Mouse (Mus musculus): ENCODE results near the gene Gm47955. TPM values are rescaled to one million over a fixed set of nuclear protein-coding genes. Genes with fewer than 3 reads are reported as not detected.
A peak's percentile ranks its signal among the peaks of the same experiment; 100 is the strongest.
"Not testable (repeated sequence)": the region's sequence is repeated elsewhere in the genome, so short reads cannot be mapped to it uniquely, and the experiment has no call there.

Gm47955 gene
- not detected in 2 replicates for polyA plus RNA-seq (2012; rRNA removed)

GRCm38 (mm10) chr1:82959870-82960385 is at the start of gene Gm47955:
Gene Gm47955, plus strand, starts transcription at chr1:82960286.
- no peak for DNase-seq
- Histone ChIP-seq H3K36me3 (ENCODE audit: control insufficient read depth, insufficient read depth, low read length) (no peaks in the 10 kb centered on the region), H3K27me3 (replicated peaks; ENCODE audit: control insufficient read depth, insufficient read depth, low read length) (no peaks in the 10 kb centered on the region), H3K4me1 (ENCODE audit: control insufficient read depth, insufficient read depth, low read length) (no peaks in the 10 kb centered on the region), H3K4me3 (ENCODE audit: insufficient read depth, low read depth, low read length) (no peak within 1 kb of the TSS), H3K27ac (ENCODE audit: insufficient read depth, low read depth, low read length) (no peak within 1 kb of the TSS)
- TF ChIP-seq CTCF (conservative IDR thresholded peaks at IDR 0.05; ENCODE audit: insufficient read depth, insufficient read length, low read depth, low read length) (no peak), POLR2A (IDR thresholded peaks at IDR 0.05; ENCODE audit: low read depth, low read length) (no peak)
- WGBS: 90% methylated on average over 11 of the region's 11 CpGs

- H3K36me3 ChIP-seq (ENCODE audit: control insufficient read depth, insufficient read depth, low read length): no peaks in the 10 kb centered on the region
- H3K27me3 ChIP-seq (replicated peaks; ENCODE audit: control insufficient read depth, insufficient read depth, low read length): no peaks in the 10 kb centered on the region
- TF ChIP-seq POLR2A (IDR thresholded peaks at IDR 0.05; ENCODE audit: low read depth, low read length) (no peak), CTCF (conservative IDR thresholded peaks at IDR 0.05; ENCODE audit: insufficient read depth, insufficient read length, low read depth, low read length) (peak; percentile 43)
- no peak within 1 kb of the TSS for H3K27ac ChIP-seq (ENCODE audit: insufficient read depth, low read depth, low read length)
- peak; percentile 6 for DNase-seq
- WGBS: 74% methylated on average over 3 of the region's 3 CpGs
- H3K4me3 ChIP-seq (ENCODE audit: insufficient read depth, low read depth, low read length): no peak within 1 kb of the TSS
- no peaks in the 10 kb centered on the region for H3K4me1 ChIP-seq (ENCODE audit: control insufficient read depth, insufficient read depth, low read length)
Measured at GRCm38 (mm10) chr1:82913025-82913424, 47.1 kb upstream of the Gm47955 start, which contains the start of gene A030005L19Rik. Gene A030005L19Rik, plus strand, starts transcription at chr1:82913325.

- H3K27me3 ChIP-seq (replicated peaks; ENCODE audit: control insufficient read depth, insufficient read depth, low read length); H3K27ac ChIP-seq (ENCODE audit: insufficient read depth, low read depth, low read length); H3K4me1 ChIP-seq (ENCODE audit: control insufficient read depth, insufficient read depth, low read length); H3K36me3 ChIP-seq (ENCODE audit: control insufficient read depth, insufficient read depth, low read length); DNase-seq; H3K4me3 ChIP-seq (ENCODE audit: insufficient read depth, low read depth, low read length): not testable (repeated sequence)
- 97% methylated on average over 5 of the region's 5 CpGs for WGBS
Measured at GRCm38 (mm10) chr1:82913434-82913833, 46.7 kb upstream of the Gm47955 start.

GRCm38 (mm10) chr1:82924650-82925049 is 35.4 kb upstream of the Gm47955 start, which contains the start of gene A030014E15Rik:
Gene A030014E15Rik, plus strand, starts transcription at chr1:82924917.
- TF ChIP-seq POLR2A (IDR thresholded peaks at IDR 0.05; ENCODE audit: low read depth, low read length) (no peak), CTCF (conservative IDR thresholded peaks at IDR 0.05; ENCODE audit: insufficient read depth, insufficient read length, low read depth, low read length) (no peak)
- H3K4me1 ChIP-seq (ENCODE audit: control insufficient read depth, insufficient read depth, low read length): no peaks in the 10 kb centered on the region
- no peak within 1 kb of the TSS for H3K4me3 ChIP-seq (ENCODE audit: insufficient read depth, low read depth, low read length)
- no peak within 1 kb of the TSS for H3K27ac ChIP-seq (ENCODE audit: insufficient read depth, low read depth, low read length)
- no peaks in the 10 kb centered on the region for H3K27me3 ChIP-seq (replicated peaks; ENCODE audit: control insufficient read depth, insufficient read depth, low read length)
- WGBS: 86% methylated on average over 6 of the region's 6 CpGs
- H3K36me3 ChIP-seq (ENCODE audit: control insufficient read depth, insufficient read depth, low read length): no peaks in the 10 kb centered on the region
- no peak for DNase-seq

GRCm38 (mm10) chr1:82930558-82930957 is 29.5 kb upstream of the Gm47955 start:
- H3K27ac ChIP-seq (ENCODE audit: insufficient read depth, low read depth, low read length); H3K36me3 ChIP-seq (ENCODE audit: control insufficient read depth, insufficient read depth, low read length); H3K27me3 ChIP-seq (replicated peaks; ENCODE audit: control insufficient read depth, insufficient read depth, low read length); DNase-seq; H3K4me3 ChIP-seq (ENCODE audit: insufficient read depth, low read depth, low read length); H3K4me1 ChIP-seq (ENCODE audit: control insufficient read depth, insufficient read depth, low read length): not testable (repeated sequence)
- 91% methylated on average over 3 of the region's 3 CpGs for WGBS

GRCm38 (mm10) chr1:82931326-82931725 is 28.8 kb upstream of the Gm47955 start, which contains the start of gene Gm6217:
Gene Gm6217, minus strand, starts transcription at chr1:82931399.
- not testable (repeated sequence) for H3K27ac ChIP-seq (ENCODE audit: insufficient read depth, low read depth, low read length); H3K27me3 ChIP-seq (replicated peaks; ENCODE audit: control insufficient read depth, insufficient read depth, low read length); H3K36me3 ChIP-seq (ENCODE audit: control insufficient read depth, insufficient read depth, low read length); H3K4me3 ChIP-seq (ENCODE audit: insufficient read depth, low read depth, low read length); H3K4me1 ChIP-seq (ENCODE audit: control insufficient read depth, insufficient read depth, low read length); DNase-seq
- no CpG with 5 or more reads among the region's 6 CpGs for WGBS

GRCm38 (mm10) chr1:82938666-82939065 is 21.4 kb upstream of the Gm47955 start:
- Histone ChIP-seq H3K4me3 (ENCODE audit: insufficient read depth, low read depth, low read length) (no peak overlapping the region), H3K36me3 (ENCODE audit: control insufficient read depth, insufficient read depth, low read length) (no peaks in the 10 kb centered on the region), H3K27ac (ENCODE audit: insufficient read depth, low read depth, low read length) (peak overlapping the region; percentile 91), H3K4me1 (ENCODE audit: control insufficient read depth, insufficient read depth, low read length) (no peaks in the 10 kb centered on the region; the same call in 1 of the 2 replicates), H3K27me3 (replicated peaks; ENCODE audit: control insufficient read depth, insufficient read depth, low read length) (no peaks in the 10 kb centered on the region)
- TF ChIP-seq CTCF (conservative IDR thresholded peaks at IDR 0.05; ENCODE audit: insufficient read depth, insufficient read length, low read depth, low read length): no peak
- no peak for TF ChIP-seq POLR2A (IDR thresholded peaks at IDR 0.05; ENCODE audit: low read depth, low read length)
- WGBS: 73% methylated on average over 5 of the region's 5 CpGs
- peak; percentile 83 for DNase-seq

- not testable (repeated sequence) for H3K36me3 ChIP-seq (ENCODE audit: control insufficient read depth, insufficient read depth, low read length); H3K27me3 ChIP-seq (replicated peaks; ENCODE audit: control insufficient read depth, insufficient read depth, low read length); H3K4me1 ChIP-seq (ENCODE audit: control insufficient read depth, insufficient read depth, low read length); H3K4me3 ChIP-seq (ENCODE audit: insufficient read depth, low read depth, low read length); DNase-seq; H3K27ac ChIP-seq (ENCODE audit: insufficient read depth, low read depth, low read length)
- WGBS: 85% methylated on average over 2 of the region's 2 CpGs
Measured at GRCm38 (mm10) chr1:82942505-82942904, 17.6 kb upstream of the Gm47955 start.

GRCm38 (mm10) chr1:82943295-82943694 is 16.8 kb upstream of the Gm47955 start, which contains the start of gene A030003K21Rik:
Gene A030003K21Rik, minus strand, starts transcription at chr1:82943388.
- not testable (repeated sequence) for H3K27me3 ChIP-seq (replicated peaks; ENCODE audit: control insufficient read depth, insufficient read depth, low read length); H3K27ac ChIP-seq (ENCODE audit: insufficient read depth, low read depth, low read length); H3K4me1 ChIP-seq (ENCODE audit: control insufficient read depth, insufficient read depth, low read length); H3K4me3 ChIP-seq (ENCODE audit: insufficient read depth, low read depth, low read length); DNase-seq; H3K36me3 ChIP-seq (ENCODE audit: control insufficient read depth, insufficient read depth, low read length)
- no CpG with 5 or more reads among the region's 6 CpGs for WGBS

GRCm38 (mm10) chr1:82946029-82946428 is 14.1 kb upstream of the Gm47955 start:
- DNase-seq; H3K27me3 ChIP-seq (replicated peaks; ENCODE audit: control insufficient read depth, insufficient read depth, low read length); H3K4me1 ChIP-seq (ENCODE audit: control insufficient read depth, insufficient read depth, low read length); H3K4me3 ChIP-seq (ENCODE audit: insufficient read depth, low read depth, low read length); H3K27ac ChIP-seq (ENCODE audit: insufficient read depth, low read depth, low read length); H3K36me3 ChIP-seq (ENCODE audit: control insufficient read depth, insufficient read depth, low read length): not testable (repeated sequence)
- WGBS: 97% methylated on average over 2 of the region's 2 CpGs
